Mouse (Mus musculus) embryonic facial prominence, embryonic 14.5 days (tissue): Measurements from ENCODE around the gene Wrnip1. TPM values are rescaled to one million over a fixed set of nuclear protein-coding genes. Genes with fewer than 3 reads are reported as not detected.

Experiments used
- ATAC-seq: fragments of 200-750 bp; cut with Nextera tagmentation; 2 replicates; pipeline ENCODE4 v1.8.0; 2017; ENCODE audit warnings: low read depth, moderate number of reproducible peaks, moderate TSS enrichment
- DNase-seq: peaks from one replicate; pipeline ENCODE4 v3.0.0-alpha.2; 2015; ENCODE audit warnings: low spot score
- H3K27ac ChIP-seq: fragments of 300-500 bp; sonication (generic); replicated peaks from 2 replicates; pipeline ENCODE4 v1.5.1; 2014; ENCODE audit warnings: low read depth, mild to moderate bottlenecking, low read length, moderate library complexity
- H3K27me3 ChIP-seq: fragments of 300-500 bp; sonication (generic); replicated peaks from 2 replicates; pipeline ENCODE4 v1.6.1; 2014; ENCODE audit warnings: low read length; ENCODE audit not compliant: control insufficient read depth, insufficient read depth
- H3K36me3 ChIP-seq: fragments of 300-500 bp; sonication (generic); 2 replicates; pipeline ENCODE4 v1.6.1; 2014; ENCODE audit warnings: low read length, mixed read lengths; ENCODE audit not compliant: control insufficient read depth, insufficient read depth
- H3K4me1 ChIP-seq: fragments of 300-500 bp; sonication (generic); 2 replicates; pipeline ENCODE4 v1.6.1; 2014; ENCODE audit warnings: antibody characterized with exemption, low read length; ENCODE audit not compliant: control insufficient read depth, insufficient read depth
- H3K4me2 ChIP-seq: fragments of 300-500 bp; sonication (generic); 2 replicates; pipeline ENCODE4 v1.6.1; 2014; ENCODE audit warnings: low read depth, mild to moderate bottlenecking, low read length, moderate library complexity, mixed read lengths
- H3K4me3 ChIP-seq: fragments of 300-500 bp; sonication (generic); 2 replicates; pipeline ENCODE4 v1.5.1; 2014; ENCODE audit warnings: low read depth, mild to moderate bottlenecking, low read length
- H3K9ac ChIP-seq: fragments of 300-500 bp; sonication (generic); 2 replicates; pipeline ENCODE4 v1.6.1; 2014; ENCODE audit warnings: low read depth, mild to moderate bottlenecking, low read length, moderate library complexity, mixed read lengths
- H3K9me3 ChIP-seq: fragments of 300-500 bp; sonication (generic); 2 replicates; pipeline ENCODE4 v1.6.1; 2016; ENCODE audit warnings: low read length; ENCODE audit not compliant: control insufficient read depth
- WGBS: fragments of 180-500 bp; shearing (Covaris S2); extraction: QIAGEN DNeasy Blood & Tissue Kit; methylation state at CpG from one replicate; pipeline ENCODE4 v1.1.7; 2014; 5-methylcytosine and 5-hydroxymethylcytosine counted together
- polyA plus RNA-seq: library from polyadenylated mRNA; unstranded; fragments of >200 nt; fragmentation: Nextera tagmentation; extraction: Ambion mirVana; gene quantifications from 2 replicates; pipeline ENCODE4 v1.2.1, GENCODE M21; 2014

The Wrnip1 gene
- polyA plus RNA-seq, 1 experiment from 2014 or later = 27.8 TPM

- no peak overlapping the region for H3K4me2 ChIP-seq
- H3K9ac ChIP-seq = no peak overlapping the region
- DNase-seq (no peak), ATAC-seq (no peak)
- no peak overlapping the region for H3K4me3 ChIP-seq
- no peak overlapping the region for H3K27ac ChIP-seq
- H3K4me1 ChIP-seq = no peaks in the 10 kb centered on the region
- H3K27me3 ChIP-seq = no peaks in the 10 kb centered on the region
- peaks cover 60% of the 10 kb centered on the region for H3K36me3 ChIP-seq
- WGBS = over 99% methylated on average over 4 of the region's 4 CpGs
- no peaks in the 10 kb centered on the region for H3K9me3 ChIP-seq
Observed at GRCm38 (mm10) chr13:32821671-32822070, 19.8 kb downstream of the Wrnip1 start.

GRCm38 (mm10) chr13:32823126-32823525, 21.3 kb downstream of the Wrnip1 start:
- Histone ChIP-seq H3K4me1 (no peaks in the 10 kb centered on the region), H3K36me3 (peaks cover 46% of the 10 kb centered on the region), H3K27me3 (no peaks in the 10 kb centered on the region), H3K9me3 (no peaks in the 10 kb centered on the region), H3K9ac (no peak overlapping the region), H3K4me2 (no peak overlapping the region), H3K4me3 (no peak overlapping the region), H3K27ac (no peak overlapping the region)
- no peak for DNase-seq
- 83% methylated on average over 6 of the region's 6 CpGs for WGBS
- no peak for ATAC-seq

DNA sequence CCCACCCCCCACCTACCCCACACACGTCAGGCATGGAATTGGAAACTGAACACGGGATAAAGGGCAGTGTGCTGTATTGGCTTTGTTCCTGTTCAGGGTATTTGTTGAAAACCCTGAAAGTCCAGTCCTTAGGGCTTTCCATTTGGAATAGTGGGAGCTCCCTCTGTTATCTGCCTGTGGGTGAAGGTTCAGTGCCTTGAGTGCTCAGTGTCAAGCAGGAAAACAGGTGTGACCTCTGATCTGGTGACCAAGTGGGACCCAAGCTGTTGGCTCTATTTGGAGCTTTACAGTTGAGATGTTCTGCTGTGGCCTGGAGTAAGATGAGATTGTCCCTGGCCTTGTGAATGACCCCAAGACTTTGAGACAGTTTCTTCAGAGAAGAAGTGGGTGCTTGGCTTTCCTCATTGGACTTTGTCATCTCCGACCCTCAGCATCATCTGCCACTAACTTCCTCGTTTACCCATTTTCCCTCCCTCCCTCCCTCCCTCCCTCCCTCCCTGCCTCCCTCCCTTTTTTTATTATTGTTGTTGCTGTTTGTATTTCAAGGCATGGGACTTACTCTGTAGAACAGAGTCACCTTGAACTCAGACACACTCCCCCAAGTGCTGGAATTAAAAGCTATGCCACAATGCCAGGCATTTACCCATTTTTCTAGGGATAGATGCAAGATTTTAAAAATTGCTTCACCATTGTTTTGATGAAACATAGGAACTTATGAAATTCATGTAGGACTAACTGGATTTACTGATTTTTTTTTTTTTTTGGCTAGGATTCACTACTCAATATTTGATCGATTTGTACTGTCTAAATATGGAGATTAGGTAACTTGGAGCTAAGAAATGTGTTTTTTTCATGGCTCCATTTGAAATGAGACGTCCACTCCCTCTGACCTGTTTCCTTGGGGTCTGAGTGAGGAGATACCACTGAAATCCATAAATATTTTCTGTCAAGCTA, 22.8 kb downstream of the Wrnip1 start:
- Histone ChIP-seq H3K27ac (no peak overlapping the region), H3K9me3 (no peaks in the 10 kb centered on the region), H3K36me3 (peaks cover 31% of the 10 kb centered on the region), H3K4me3 (no peak overlapping the region), H3K27me3 (no peaks in the 10 kb centered on the region), H3K4me1 (no peaks in the 10 kb centered on the region), H3K9ac (no peak overlapping the region), H3K4me2 (no peak overlapping the region)
- DNase-seq (no peak), ATAC-seq (no peak)
- 74% methylated on average over 6 of the region's 6 CpGs for WGBS

DNA sequence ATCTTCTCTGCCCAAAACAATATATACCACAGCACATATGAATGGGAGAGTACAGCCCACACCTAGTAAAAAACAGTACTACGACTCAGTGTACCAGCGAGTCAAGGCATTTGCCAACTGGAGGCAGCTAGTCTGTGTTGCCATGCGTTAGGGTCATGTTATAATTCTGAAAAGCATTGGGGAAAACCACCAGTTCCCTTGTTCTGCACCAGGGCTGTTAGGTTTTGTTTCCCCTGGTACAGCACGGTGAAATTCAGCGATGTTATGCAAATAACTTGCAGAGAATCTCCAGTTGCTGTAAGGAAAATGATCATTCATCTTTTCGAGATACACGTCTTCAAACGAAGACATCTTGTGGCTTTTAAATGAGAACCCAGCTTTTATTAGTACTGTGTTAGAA, 23.7 kb downstream of the Wrnip1 start:
- H3K4me3 ChIP-seq = no peak overlapping the region
- no peaks in the 10 kb centered on the region for H3K9me3 ChIP-seq
- no peaks in the 10 kb centered on the region for H3K27me3 ChIP-seq
- ATAC-seq (no peak), DNase-seq (no peak)
- peaks cover 22% of the 10 kb centered on the region for H3K36me3 ChIP-seq
- no peak overlapping the region for H3K9ac ChIP-seq
- H3K4me2 ChIP-seq = no peak overlapping the region
- 87% methylated on average over 8 of the region's 8 CpGs for WGBS
- H3K4me1 ChIP-seq = no peaks in the 10 kb centered on the region
- no peak overlapping the region for H3K27ac ChIP-seq

DNA sequence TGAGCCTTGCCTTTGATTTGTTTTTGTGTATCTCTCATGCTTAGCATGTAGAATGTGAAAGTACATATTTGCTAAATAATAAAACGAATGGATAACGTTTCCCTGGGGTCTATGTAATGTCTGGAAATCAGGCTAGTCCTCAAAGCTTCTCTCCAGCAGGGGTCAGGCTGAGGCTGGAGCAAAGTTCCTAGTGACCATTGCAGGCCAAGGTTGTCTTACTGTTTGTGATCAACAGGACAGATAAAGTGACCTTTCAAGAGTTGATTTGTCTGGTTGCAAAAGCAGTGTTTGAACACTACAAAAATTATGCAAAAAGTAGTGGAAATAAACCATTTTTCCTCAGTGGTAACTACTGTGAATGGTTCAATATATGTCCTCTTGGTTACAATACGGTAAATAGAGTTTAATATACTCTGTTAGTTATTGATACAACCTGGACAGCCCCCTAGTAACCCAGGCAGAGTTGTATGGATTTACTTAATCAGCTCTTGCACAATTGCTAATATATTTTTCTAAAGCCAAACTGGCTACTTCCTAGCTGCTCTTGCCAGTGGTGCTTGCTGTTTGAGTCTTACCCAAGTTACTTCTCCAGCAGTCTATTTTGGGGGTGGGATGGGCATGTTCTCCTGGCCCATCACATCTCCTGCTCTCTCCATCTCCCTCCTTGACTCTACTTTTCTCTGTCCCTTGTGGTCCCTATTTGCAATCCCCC, 25.4 kb downstream of the Wrnip1 start:
- Histone ChIP-seq H3K9ac (no peak overlapping the region), H3K9me3 (no peaks in the 10 kb centered on the region), H3K36me3 (0 out of 2 replicates have a peak, but pooled peaks cover 5% of the 10 kb centered on the region), H3K27me3 (no peaks in the 10 kb centered on the region), H3K27ac (no peak overlapping the region), H3K4me1 (no peaks in the 10 kb centered on the region), H3K4me3 (no peak overlapping the region), H3K4me2 (no peak overlapping the region)
- ATAC-seq = no peak
- WGBS = 75% methylated on average over 3 of the region's 3 CpGs
- DNase-seq = no peak

DNA sequence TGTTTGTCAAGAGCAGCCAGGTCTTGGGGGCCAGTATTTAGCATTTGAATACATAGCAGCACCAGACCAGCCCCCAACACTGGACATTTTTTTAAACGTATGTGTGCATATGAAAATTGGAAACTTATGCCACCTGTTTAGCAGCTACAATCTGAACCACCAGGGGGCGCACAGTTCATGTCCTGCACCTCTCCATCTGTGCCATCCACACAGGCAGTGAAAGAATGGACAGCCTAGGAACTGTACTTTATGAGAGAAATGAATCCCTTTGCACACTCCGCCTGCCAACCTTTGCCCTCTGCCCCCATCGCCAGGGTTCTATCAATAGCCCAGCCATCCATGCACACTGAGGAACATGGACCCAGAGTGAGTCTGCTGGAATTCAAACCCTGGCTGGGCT, 26.1 kb downstream of the Wrnip1 start:
- no peak overlapping the region for H3K9ac ChIP-seq
- no peaks in the 10 kb centered on the region for H3K4me1 ChIP-seq
- no peak overlapping the region for H3K4me2 ChIP-seq
- no peaks in the 10 kb centered on the region for H3K27me3 ChIP-seq
- H3K36me3 ChIP-seq = no peaks in the 10 kb centered on the region
- no peaks in the 10 kb centered on the region for H3K9me3 ChIP-seq
- no peak overlapping the region for H3K27ac ChIP-seq
- WGBS = 53% methylated on average over 4 of the region's 4 CpGs
- H3K4me3 ChIP-seq = no peak overlapping the region
- DNase-seq = peak; percentile 25
- 0 out of 2 replicates have a peak, but pooled peaks have one; percentile 47 for ATAC-seq

DNA sequence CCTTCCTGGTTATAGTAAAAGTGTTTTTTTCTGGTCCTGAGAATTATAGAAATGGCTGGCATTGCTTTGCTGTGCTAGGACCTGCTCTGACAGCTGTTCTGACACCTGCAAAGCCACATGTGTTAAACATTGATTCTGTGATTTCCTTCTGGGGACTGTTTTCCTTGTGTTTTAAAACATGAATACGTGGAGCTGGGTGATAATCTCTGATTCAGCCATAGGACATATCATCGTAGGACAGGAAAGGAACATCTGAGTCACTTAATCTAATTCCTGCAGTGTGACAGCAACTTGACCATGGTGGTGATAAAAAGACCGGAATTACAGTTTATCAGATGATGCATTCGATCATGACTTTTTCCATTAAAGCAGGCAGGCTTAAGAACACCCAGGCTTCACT, 27.0 kb downstream of the Wrnip1 start:
- WGBS = 79% methylated on average over 4 of the region's 4 CpGs
- H3K4me3 ChIP-seq = no peak overlapping the region
- H3K9me3 ChIP-seq = no peaks in the 10 kb centered on the region
- DNase-seq (no peak), ATAC-seq (no peak)
- no peak overlapping the region for H3K9ac ChIP-seq
- no peak overlapping the region for H3K27ac ChIP-seq
- H3K4me1 ChIP-seq = no peaks in the 10 kb centered on the region
- no peaks in the 10 kb centered on the region for H3K36me3 ChIP-seq
- H3K27me3 ChIP-seq = no peaks in the 10 kb centered on the region
- no peak overlapping the region for H3K4me2 ChIP-seq

GRCm38 (mm10) chr13:32831505-32832273, 29.9 kb downstream of the Wrnip1 start:
- Histone ChIP-seq H3K4me3 (no peak overlapping the region), H3K36me3 (no peaks in the 10 kb centered on the region), H3K4me2 (no peak overlapping the region), H3K27me3 (no peaks in the 10 kb centered on the region), H3K27ac (no peak overlapping the region), H3K9me3 (no peaks in the 10 kb centered on the region), H3K9ac (no peak overlapping the region), H3K4me1 (no peaks in the 10 kb centered on the region)
- DNase-seq (no peak), ATAC-seq (peak; percentile 37; the same call in 1 of the 2 replicates)
- 72% methylated on average over 3 of the region's 3 CpGs for WGBS
